Mouse (Mus musculus): ENCODE measurements around the gene Serpina3f. TPM values are rescaled to one million over a fixed set of nuclear protein-coding genes. Genes with fewer than 3 reads are reported as not detected.

Gene Serpina3f
- total and polyA plus RNA-seq, 3 experiments: 0.35 to 0.51 TPM; not detected in 1

DNA sequence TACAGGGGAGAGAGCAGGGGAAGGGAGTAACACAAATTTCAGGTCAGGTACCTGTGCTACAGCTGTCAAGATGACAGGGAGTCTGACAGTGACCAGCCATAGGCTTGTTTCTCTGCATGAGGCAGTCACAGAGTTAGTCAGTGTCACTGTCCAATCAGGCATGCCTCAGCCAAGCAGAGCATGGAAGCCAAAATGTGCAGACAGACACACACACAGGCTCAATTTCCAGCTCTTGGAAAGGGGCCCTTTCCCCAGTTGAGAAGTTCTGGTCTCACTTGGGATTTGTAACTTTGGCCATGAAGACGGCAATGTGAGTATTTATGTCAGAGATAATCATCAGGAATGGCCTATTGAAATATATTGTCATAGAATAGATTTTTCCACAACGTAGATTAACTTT lies 25.1 kb upstream of the Serpina3f start:
- dilution Hi-C loops (cut with MboI; ENCODE audit: extremely low pct_ligation_motif_present, extremely low pct_unique_long_range_greater_than_20kb, low sequenced_read_pairs) (no loop called here), in situ Hi-C loops (cut with MboI; ENCODE audit: low pct_ligation_motif_present, low pct_unique_long_range_greater_than_20kb, low sequenced_read_pairs) (no loop called here)
- Histone ChIP-seq H3K27me3 (replicated peaks) (no peaks in the 10 kb centered on the region), H3K36me3 (replicated peaks in 1 of 2; ENCODE audit: control insufficient read depth in 1 of 2, insufficient read depth in 1 of 2, low read length in 1 of 2) (no peaks in the 10 kb centered on the region), H3K4me1 (ENCODE audit: control insufficient read depth in 1 of 2, insufficient read depth in 2 of 2) (peaks cover 10 to 13% of the 10 kb centered on the region in 2 experiments), H3K4me2 (ENCODE audit: insufficient read depth, low read depth, poor library complexity, severe bottlenecking) (no peak overlapping the region), H3K27ac (ENCODE audit: insufficient read depth, low read depth) (no peak overlapping the region), H3K9ac (ENCODE audit: insufficient read depth, low read depth) (no peak overlapping the region), H3K79me2 (replicated peaks; ENCODE audit: control insufficient read depth, extremely low read depth, insufficient read depth, poor library complexity, severe bottlenecking) (no peaks in the 10 kb centered on the region), H3K9me3 (replicated peaks; ENCODE audit: low read length) (no peaks in the 10 kb centered on the region), H3K4me3 (replicated peaks in 1 of 3; ENCODE audit: low read depth in 2 of 3, low read length in 2 of 3, poor library complexity in 1 of 3) (no peak overlapping the region)
- no peak for TF ChIP-seq ZMIZ1 (IDR thresholded peaks at IDR 0.05; ENCODE audit: low read depth, low read length)
- no peak for TF ChIP-seq CHD2 (IDR thresholded peaks at IDR 0.05; ENCODE audit: low read length)
- no peak for TF ChIP-seq KAT2A (IDR thresholded peaks at IDR 0.05; ENCODE audit: insufficient replicate concordance, low read length)
- no peak for TF ChIP-seq RAD21 (IDR thresholded peaks at IDR 0.05; ENCODE audit: low read depth, low read length)
- no peak for TF ChIP-seq MAFK (IDR thresholded peaks at IDR 0.05; ENCODE audit: insufficient replicate concordance, low read length)
- TF ChIP-seq MEF2A (IDR thresholded peaks at IDR 0.05; ENCODE audit: borderline replicate concordance, low read depth, low read length): no peak
- TF ChIP-seq CTCF (conservative IDR thresholded peaks at IDR 0.05 in 1 of 2, IDR thresholded peaks at IDR 0.05 in 1 of 2; ENCODE audit: low read depth in 2 of 2, low read length in 2 of 2): no peak
- no peak for TF ChIP-seq RCOR1 (conservative IDR thresholded peaks at IDR 0.05; ENCODE audit: low read depth, low read length)
- TF ChIP-seq ZC3H11A (IDR thresholded peaks at IDR 0.05; ENCODE audit: low read depth, low read length): no peak
- no peak for TF ChIP-seq JUND (conservative IDR thresholded peaks at IDR 0.05; ENCODE audit: low read depth, low read length)
- TF ChIP-seq BHLHE40 (IDR thresholded peaks at IDR 0.05; ENCODE audit: low read depth, low read length): no peak
- no peak for DNase-seq (ENCODE audit: extremely low read depth)

DNA sequence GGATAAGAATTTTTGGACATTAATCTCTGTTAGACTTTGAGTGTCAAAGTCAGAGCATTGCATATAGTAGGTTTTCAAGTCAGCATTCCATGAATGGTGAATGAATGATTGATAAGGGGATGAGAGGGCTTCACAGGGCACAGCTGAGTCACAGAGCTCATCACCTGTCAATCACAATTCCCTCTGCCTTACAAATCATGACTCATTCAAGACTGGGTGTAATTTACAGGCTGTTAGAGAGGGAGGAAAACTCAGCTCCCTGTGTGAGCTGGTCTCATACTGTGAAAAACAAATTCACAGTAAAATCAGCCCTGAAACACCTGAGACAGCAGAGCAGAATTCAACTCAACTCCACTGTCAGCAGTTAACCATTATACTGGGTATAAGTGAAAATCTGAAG lies 23.5 kb upstream of the Serpina3f start:
- dilution Hi-C loops (cut with MboI; ENCODE audit: extremely low pct_ligation_motif_present, extremely low pct_unique_long_range_greater_than_20kb, low sequenced_read_pairs): no loop called here
- H3K9ac ChIP-seq (ENCODE audit: insufficient read depth, low read depth): no peak overlapping the region
- peaks cover 8 to 16% of the 10 kb centered on the region in 2 experiments for H3K4me1 ChIP-seq (ENCODE audit: control insufficient read depth in 1 of 2, insufficient read depth in 2 of 2)
- no peaks in the 10 kb centered on the region for H3K27me3 ChIP-seq (replicated peaks)
- in situ Hi-C loops (cut with MboI; ENCODE audit: low pct_ligation_motif_present, low pct_unique_long_range_greater_than_20kb, low sequenced_read_pairs): no loop called here
- H3K79me2 ChIP-seq (replicated peaks; ENCODE audit: control insufficient read depth, extremely low read depth, insufficient read depth, poor library complexity, severe bottlenecking): no peaks in the 10 kb centered on the region
- TF ChIP-seq KAT2A (IDR thresholded peaks at IDR 0.05; ENCODE audit: insufficient replicate concordance, low read length) (no peak), USF2 (conservative IDR thresholded peaks at IDR 0.05; ENCODE audit: low read depth, low read length) (no peak), BHLHE40 (IDR thresholded peaks at IDR 0.05; ENCODE audit: low read depth, low read length) (no peak), TCF12 (IDR thresholded peaks at IDR 0.05; ENCODE audit: low read depth, low read length) (no peak), PAX5 (IDR thresholded peaks at IDR 0.05; ENCODE audit: low read length) (no peak), EP300 (IDR thresholded peaks at IDR 0.05; ENCODE audit: low read length) (no peak), E2F4 (IDR thresholded peaks at IDR 0.05; ENCODE audit: insufficient replicate concordance, low read depth, low read length) (no peak), ZNF384 (IDR thresholded peaks at IDR 0.05; ENCODE audit: low read depth, low read length) (no peak), JUND (conservative IDR thresholded peaks at IDR 0.05; ENCODE audit: low read depth, low read length) (no peak), RCOR1 (conservative IDR thresholded peaks at IDR 0.05; ENCODE audit: low read depth, low read length) (no peak), MAZ (IDR thresholded peaks at IDR 0.05; ENCODE audit: low read depth, low read length) (no peak), ELF1 (IDR thresholded peaks at IDR 0.05; ENCODE audit: low read depth, low read length) (no peak), NRF1 (IDR thresholded peaks at IDR 0.05; ENCODE audit: low read depth, low read length) (no peak), CHD2 (IDR thresholded peaks at IDR 0.05; ENCODE audit: low read length) (no peak), ETS1 (conservative IDR thresholded peaks at IDR 0.05; ENCODE audit: low read depth, low read length) (no peak), SIN3A (IDR thresholded peaks at IDR 0.05; ENCODE audit: low read length) (no peak)
- H3K9me3 ChIP-seq (replicated peaks; ENCODE audit: low read length): no peaks in the 10 kb centered on the region
- DNase-seq (ENCODE audit: extremely low read depth): no peak
- no peak overlapping the region for H3K4me3 ChIP-seq (replicated peaks in 1 of 3; ENCODE audit: low read depth in 2 of 3, low read length in 2 of 3, poor library complexity in 1 of 3)
- H3K27ac ChIP-seq (ENCODE audit: insufficient read depth, low read depth): no peak overlapping the region
- no peaks in the 10 kb centered on the region for H3K36me3 ChIP-seq (replicated peaks in 1 of 2; ENCODE audit: control insufficient read depth in 1 of 2, insufficient read depth in 1 of 2, low read length in 1 of 2)
- H3K4me2 ChIP-seq (ENCODE audit: insufficient read depth, low read depth, poor library complexity, severe bottlenecking): no peak overlapping the region

Data from CH12.LX (cell line).